Mouse (Mus musculus): Measurements from ENCODE around the gene Atp5c1.

- no peak for TF ChIP-seq CTCF (IDR thresholded peaks at IDR 0.05; ENCODE audit: insufficient read depth, low read length)
- TF ChIP-seq POLR2A (IDR thresholded peaks at IDR 0.05; ENCODE audit: borderline replicate concordance, extremely low read depth, low read depth, low read length) = no peak
These were observed 47.2 kb upstream of the Atp5c1 start for GRCm38 (mm10) chr2:10127471-10127870.
